Mouse (Mus musculus) testis, adult 2 months (tissue): ENCODE measurements around the gene Tnfrsf25. TPM values are rescaled to one million over a fixed set of nuclear protein-coding genes. Genes with fewer than 3 reads are reported as not detected.

Experiments
- H3K27ac ChIP-seq: fragments of 200-500 bp; 2 replicates; pipeline ENCODE4 v1.5.1; 2012; ENCODE audit warnings: low read depth, low read length; ENCODE audit not compliant: control insufficient read depth, insufficient read depth
- H3K27me3 ChIP-seq: fragments of 200-500 bp; 2 replicates; pipeline ENCODE4 v1.6.1; 2012; ENCODE audit warnings: mild to moderate bottlenecking, low read length, moderate library complexity; ENCODE audit not compliant: control insufficient read depth, insufficient read depth
- H3K36me3 ChIP-seq: fragments of 200-500 bp; 2 replicates; pipeline ENCODE4 v1.6.1; 2012; ENCODE audit warnings: mild to moderate bottlenecking, low read length; ENCODE audit not compliant: control insufficient read depth, insufficient read depth
- H3K4me1 ChIP-seq: fragments of 200-500 bp; 2 replicates; pipeline ENCODE4 v1.6.1; 2012; ENCODE audit warnings: low read length; ENCODE audit not compliant: control insufficient read depth, insufficient read depth
- H3K4me3 ChIP-seq: fragments of 200-500 bp; 2 replicates; pipeline ENCODE4 v1.5.1; 2012; ENCODE audit warnings: low read depth, mild to moderate bottlenecking, low read length, moderate library complexity, mixed read lengths; ENCODE audit not compliant: control insufficient read depth
- CTCF ChIP-seq: fragments of 200-500 bp; IDR thresholded peaks from 2 replicates; pipeline ENCODE4 v1.5.1; 2012; ENCODE audit warnings: low read depth, mild to moderate bottlenecking, inconsistent platforms, low read length, moderate library complexity; ENCODE audit not compliant: control insufficient read depth, insufficient read depth, insufficient replicate concordance
- POLR2A ChIP-seq: fragments of 200-500 bp; IDR thresholded peaks from 2 replicates; pipeline ENCODE4 v1.6.1; 2012; ENCODE audit warnings: low read depth, mild to moderate bottlenecking, inconsistent platforms, low read length, moderate library complexity; ENCODE audit not compliant: control insufficient read depth
- polyA plus RNA-seq: library from polyadenylated mRNA; depleted of rRNA; stranded (reverse); fragments of >200 nt; gene quantifications from 2 replicates; pipeline ENCODE4 v1.2.3, GENCODE M21; 2012

Tnfrsf25 gene
- polyA plus RNA-seq, 1 experiment: 1.5 TPM

DNA sequence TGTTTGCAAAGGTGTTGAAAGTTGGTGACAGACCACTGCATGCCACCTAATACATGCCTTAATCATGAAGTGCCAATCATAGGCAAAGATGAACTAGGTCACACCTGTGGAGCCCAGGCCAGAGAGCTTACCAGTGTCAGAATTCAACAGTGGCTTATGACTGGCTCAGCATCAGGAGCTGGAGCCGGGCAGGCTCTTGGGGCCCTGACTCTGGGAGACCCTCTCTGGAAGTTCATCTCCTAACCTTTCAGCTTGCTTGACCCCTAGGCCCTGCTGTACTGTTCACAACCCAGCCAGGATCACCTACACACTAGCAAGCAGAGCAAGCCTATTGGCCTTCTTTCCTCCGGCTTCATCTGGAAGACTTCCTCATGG, 21.1 kb downstream of the Tnfrsf25 start:
- H3K4me3 ChIP-seq: no peak overlapping the region
- no peaks in the 10 kb centered on the region; the same call in 1 of the 2 replicates for H3K27me3 ChIP-seq
- H3K4me1 ChIP-seq: peaks cover 16% of the 10 kb centered on the region
- no peak overlapping the region for H3K27ac ChIP-seq
- TF ChIP-seq POLR2A: no peak
- no peak for TF ChIP-seq CTCF
- H3K36me3 ChIP-seq: no peaks in the 10 kb centered on the region

GRCm38 (mm10) chr4:152138497-152139260, 22.9 kb downstream of the Tnfrsf25 start:
- H3K27me3 ChIP-seq: no peaks in the 10 kb centered on the region
- H3K27ac ChIP-seq: no peak overlapping the region
- no peaks in the 10 kb centered on the region for H3K36me3 ChIP-seq
- peaks cover 10% of the 10 kb centered on the region for H3K4me1 ChIP-seq
- TF ChIP-seq POLR2A: no peak
- TF ChIP-seq CTCF: peak; percentile 96
- peak overlapping the region; percentile 88 for H3K4me3 ChIP-seq

- H3K4me1 ChIP-seq: peaks cover 10% of the 10 kb centered on the region
- no peaks in the 10 kb centered on the region for H3K36me3 ChIP-seq
- TF ChIP-seq POLR2A: no peak
- peak; percentile 88; the same call in 1 of the 2 replicates for TF ChIP-seq CTCF
- H3K27me3 ChIP-seq: no peaks in the 10 kb centered on the region
- H3K27ac ChIP-seq: no peak overlapping the region
- H3K4me3 ChIP-seq: no peak overlapping the region
Measured at GRCm38 (mm10) chr4:152140441-152140840, 24.7 kb downstream of the Tnfrsf25 start.

DNA sequence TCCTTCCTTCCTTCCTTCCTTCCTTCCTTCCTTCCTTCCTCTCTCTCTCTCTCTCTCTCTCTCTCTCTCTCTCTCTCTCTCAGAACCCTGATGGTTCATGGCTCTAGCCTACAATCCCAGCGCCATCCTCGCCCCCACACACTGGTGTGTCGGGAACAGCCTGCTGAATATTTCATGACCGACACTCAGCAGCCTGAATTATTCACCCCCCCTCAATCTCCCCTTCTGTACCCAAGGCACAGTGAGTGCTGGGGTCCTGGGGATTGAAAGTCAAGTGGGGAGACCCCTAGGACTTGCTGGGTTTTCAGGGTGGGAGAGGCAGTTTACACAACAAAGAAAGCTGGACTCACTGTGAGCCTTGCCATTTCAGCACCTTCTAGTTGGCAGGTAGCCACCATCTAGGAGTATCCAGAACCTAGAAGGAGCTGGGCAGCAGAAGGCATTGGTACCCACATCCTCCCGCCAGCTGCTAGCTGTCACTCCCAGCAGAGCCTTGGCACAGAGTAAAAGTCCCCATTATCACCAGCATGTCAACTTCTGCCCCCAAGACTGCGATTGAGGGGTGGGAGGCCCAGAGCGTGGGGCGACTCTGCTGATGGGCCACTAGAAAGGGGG, 25.9 kb downstream of the Tnfrsf25 start:
- no peaks in the 10 kb centered on the region for H3K27me3 ChIP-seq
- TF ChIP-seq CTCF (no peak), POLR2A (no peak)
- H3K27ac ChIP-seq: no peak overlapping the region
- H3K4me1 ChIP-seq: peaks cover 12% of the 10 kb centered on the region
- H3K36me3 ChIP-seq: no peaks in the 10 kb centered on the region
- no peak overlapping the region for H3K4me3 ChIP-seq

GRCm38 (mm10) chr4:152143632-152144031, 27.9 kb downstream of the Tnfrsf25 start:
- no peaks in the 10 kb centered on the region for H3K27me3 ChIP-seq
- no peak overlapping the region for H3K4me3 ChIP-seq

GRCm38 (mm10) chr4:152145473-152145872, 29.7 kb downstream of the Tnfrsf25 start:
- Histone ChIP-seq H3K4me1 (peaks cover 4% of the 10 kb centered on the region; the same call in 1 of the 2 replicates), H3K27ac (no peak overlapping the region), H3K4me3 (no peak overlapping the region), H3K27me3 (no peaks in the 10 kb centered on the region), H3K36me3 (no peaks in the 10 kb centered on the region)
- TF ChIP-seq POLR2A (no peak), CTCF (no peak)

More at GRCm38 (mm10) chr4:152143632-152144031, 27.9 kb downstream of the Tnfrsf25 start:
- no peak overlapping the region for H3K27ac ChIP-seq
- H3K36me3 ChIP-seq: no peaks in the 10 kb centered on the region
- peaks cover 9% of the 10 kb centered on the region for H3K4me1 ChIP-seq
- TF ChIP-seq POLR2A (no peak), CTCF (peak; percentile 57; the same call in 1 of the 2 replicates)

GRCm38 (mm10) chr4:152146033-152146827, 30.5 kb downstream of the Tnfrsf25 start:
- TF ChIP-seq CTCF (no peak), POLR2A (no peak)
- no peaks in the 10 kb centered on the region for H3K27me3 ChIP-seq
- H3K4me1 ChIP-seq: peaks cover 4% of the 10 kb centered on the region; the same call in 1 of the 2 replicates
- no peak overlapping the region for H3K27ac ChIP-seq
- H3K36me3 ChIP-seq: no peaks in the 10 kb centered on the region
- no peak overlapping the region for H3K4me3 ChIP-seq
